Mouse (Mus musculus): Measurements from ENCODE around the gene Lama1. TPM values are rescaled to one million over a fixed set of nuclear protein-coding genes. Genes with fewer than 3 reads are reported as not detected.

The Lama1 gene
- polyA plus RNA-seq, 1 experiment from 2014 or later = 2.2 TPM

DNA sequence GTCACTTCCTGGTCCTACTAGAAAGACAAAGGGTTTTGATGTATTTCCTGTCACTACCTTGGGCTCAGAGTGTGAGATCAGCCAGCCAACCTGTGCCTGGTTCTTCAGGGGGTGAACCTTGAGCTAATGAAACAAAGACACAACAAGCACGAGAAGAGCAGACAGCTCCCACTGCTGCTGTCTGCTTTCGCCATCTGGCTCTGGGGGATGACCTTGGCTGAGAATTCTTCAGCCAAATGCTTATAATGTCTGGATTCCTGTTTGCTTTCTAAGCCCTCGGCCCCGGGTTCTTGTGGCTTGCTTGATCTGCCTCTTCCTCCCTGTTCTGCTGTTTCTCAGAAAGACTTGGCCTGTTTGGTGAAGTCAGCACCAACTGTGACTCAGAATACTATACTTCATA lies 6.4 kb upstream of the Lama1 start:
- no peak overlapping the region for H3K27ac ChIP-seq (ENCODE audit: low read length)
- no peaks in the 10 kb centered on the region for H3K27me3 ChIP-seq (ENCODE audit: control insufficient read depth, insufficient read depth, low read depth, low read length)
- no peak overlapping the region for H3K4me3 ChIP-seq (ENCODE audit: low read length)
- ATAC-seq (ENCODE audit: low read depth) = no peak
- 44% methylated on average over 4 of the region's 4 CpGs for WGBS
- H3K36me3 ChIP-seq (ENCODE audit: control insufficient read depth, insufficient read depth, low read length) = no peaks in the 10 kb centered on the region
- no peak overlapping the region for H3K9ac ChIP-seq (ENCODE audit: low read length)
- no peaks in the 10 kb centered on the region for H3K9me3 ChIP-seq (ENCODE audit: control insufficient read depth, low read length)
- H3K4me1 ChIP-seq (replicated peaks; ENCODE audit: control insufficient read depth, insufficient read depth, low read length) = peaks cover 2% of the 10 kb centered on the region; the same call in 1 of the 2 replicates
- H3K4me2 ChIP-seq (ENCODE audit: low read depth, low read length) = no peak overlapping the region

- ATAC-seq (ENCODE audit: low read depth) = peak; percentile 55; the same call in 1 of the 2 replicates
- 31% methylated on average over 2 of the region's 2 CpGs for WGBS
- H3K27ac ChIP-seq (ENCODE audit: low read length) = 0 out of 2 replicates have a peak overlapping the region, but pooled peaks have one; percentile 51
These were observed 4.4 kb upstream of the Lama1 start for GRCm38 (mm10) chr17:67692651-67693050.

DNA sequence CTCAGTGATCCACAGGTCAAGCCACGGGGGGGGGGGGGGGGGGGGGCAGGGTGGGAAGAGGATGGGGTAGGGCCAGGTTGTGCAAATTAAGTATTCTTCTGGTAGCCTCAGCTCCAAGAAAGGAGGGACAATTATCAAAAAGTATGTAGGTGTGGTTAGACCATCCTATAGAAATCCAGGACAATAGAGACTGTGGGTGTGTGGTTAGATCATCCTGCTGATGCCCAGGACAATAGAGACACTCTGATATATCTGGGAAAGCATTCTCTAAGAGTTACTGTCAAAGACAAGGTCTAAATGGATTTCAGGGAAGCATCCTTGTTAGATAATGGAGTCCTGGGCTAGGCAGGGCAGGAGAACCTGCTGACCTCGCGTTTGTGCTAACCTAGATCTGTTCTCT lies 3.2 kb upstream of the Lama1 start:
- Histone ChIP-seq H3K9me3 (ENCODE audit: control insufficient read depth, low read length) (no peaks in the 10 kb centered on the region), H3K27ac (ENCODE audit: low read length) (no peak overlapping the region), H3K4me3 (ENCODE audit: low read length) (no peak overlapping the region), H3K4me1 (replicated peaks; ENCODE audit: control insufficient read depth, insufficient read depth, low read length) (peaks cover 14% of the 10 kb centered on the region), H3K4me2 (ENCODE audit: low read depth, low read length) (no peak overlapping the region), H3K27me3 (ENCODE audit: control insufficient read depth, insufficient read depth, low read depth, low read length) (no peaks in the 10 kb centered on the region), H3K36me3 (ENCODE audit: control insufficient read depth, insufficient read depth, low read length) (no peaks in the 10 kb centered on the region), H3K9ac (ENCODE audit: low read length) (no peak overlapping the region)
- no peak for ATAC-seq (ENCODE audit: low read depth)
- WGBS = 67% methylated on average over 2 of the region's 3 CpGs

More at GRCm38 (mm10) chr17:67692651-67693050, 4.4 kb upstream of the Lama1 start:
- Histone ChIP-seq H3K4me1 (replicated peaks; ENCODE audit: control insufficient read depth, insufficient read depth, low read length) (peaks cover 8% of the 10 kb centered on the region), H3K9ac (ENCODE audit: low read length) (no peak overlapping the region), H3K36me3 (ENCODE audit: control insufficient read depth, insufficient read depth, low read length) (no peaks in the 10 kb centered on the region), H3K4me2 (ENCODE audit: low read depth, low read length) (no peak overlapping the region), H3K9me3 (ENCODE audit: control insufficient read depth, low read length) (no peaks in the 10 kb centered on the region), H3K27me3 (ENCODE audit: control insufficient read depth, insufficient read depth, low read depth, low read length) (no peaks in the 10 kb centered on the region), H3K4me3 (ENCODE audit: low read length) (no peak overlapping the region)

DNA sequence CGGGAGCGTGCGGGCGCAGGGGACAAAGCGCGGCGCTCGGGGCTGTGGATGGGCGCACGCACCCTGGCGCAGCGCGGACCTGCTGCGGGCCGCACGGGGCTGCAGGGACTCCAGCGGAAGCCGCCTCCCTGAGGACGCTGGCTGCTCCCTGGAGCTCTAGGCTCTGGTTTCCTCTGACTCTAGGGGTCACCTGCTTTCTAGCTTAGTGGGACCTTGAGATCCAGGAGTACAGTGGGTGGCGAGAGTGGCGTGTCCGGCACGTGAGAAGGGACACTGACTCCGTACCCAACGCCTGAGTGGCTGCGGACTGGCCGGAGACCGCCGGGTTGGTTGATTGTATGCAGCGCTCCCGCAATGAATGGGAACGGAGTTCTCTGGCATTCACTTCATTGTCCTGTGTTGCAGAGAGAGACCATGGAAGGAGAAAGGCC lies 417 bp downstream of the Lama1 start:
- Histone ChIP-seq H3K4me2 (ENCODE audit: low read depth, low read length) (peak overlapping the region; percentile 100), H3K36me3 (ENCODE audit: control insufficient read depth, insufficient read depth, low read length) (no peaks in the 10 kb centered on the region), H3K4me1 (replicated peaks; ENCODE audit: control insufficient read depth, insufficient read depth, low read length) (peaks cover 14% of the 10 kb centered on the region), H3K4me3 (ENCODE audit: low read length) (peak overlapping the region; percentile 71), H3K9ac (ENCODE audit: low read length) (peak overlapping the region; percentile 70), H3K9me3 (ENCODE audit: control insufficient read depth, low read length) (no peaks in the 10 kb centered on the region), H3K27ac (ENCODE audit: low read length) (no peak overlapping the region), H3K27me3 (ENCODE audit: control insufficient read depth, insufficient read depth, low read depth, low read length) (no peaks in the 10 kb centered on the region)
- WGBS = under 1% methylated on average over 24 of the region's 32 CpGs
- ATAC-seq (ENCODE audit: low read depth) = peak; percentile 68

DNA sequence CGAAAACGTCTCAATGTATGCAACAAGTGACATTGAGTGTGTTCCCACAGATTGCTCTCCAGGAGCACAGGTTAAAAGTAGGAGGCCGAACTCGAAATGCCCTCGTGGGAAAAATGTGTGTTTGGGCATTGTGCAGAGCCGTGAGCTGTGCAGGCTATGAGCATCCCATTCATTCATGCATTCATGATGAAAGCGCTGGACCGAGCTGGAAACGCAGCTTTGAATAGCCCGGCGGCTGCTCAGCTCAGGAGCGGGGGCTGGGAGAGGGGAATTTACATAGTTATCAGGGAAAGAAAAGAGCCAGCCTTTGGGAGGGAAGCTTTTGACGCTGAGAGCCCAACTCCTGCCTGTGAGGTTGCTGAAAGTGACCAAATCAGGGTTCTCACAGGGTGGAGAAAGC lies 1.2 kb downstream of the Lama1 start:
- Histone ChIP-seq H3K9me3 (ENCODE audit: control insufficient read depth, low read length) (no peaks in the 10 kb centered on the region), H3K36me3 (ENCODE audit: control insufficient read depth, insufficient read depth, low read length) (no peaks in the 10 kb centered on the region), H3K9ac (ENCODE audit: low read length) (no peak overlapping the region), H3K4me1 (replicated peaks; ENCODE audit: control insufficient read depth, insufficient read depth, low read length) (peaks cover 12% of the 10 kb centered on the region), H3K4me3 (ENCODE audit: low read length) (peak overlapping the region; percentile 71), H3K27me3 (ENCODE audit: control insufficient read depth, insufficient read depth, low read depth, low read length) (no peaks in the 10 kb centered on the region), H3K27ac (ENCODE audit: low read length) (no peak overlapping the region), H3K4me2 (ENCODE audit: low read depth, low read length) (peak overlapping the region; percentile 100)
- 6% methylated on average over 13 of the region's 13 CpGs for WGBS
- ATAC-seq (ENCODE audit: low read depth) = no peak

DNA sequence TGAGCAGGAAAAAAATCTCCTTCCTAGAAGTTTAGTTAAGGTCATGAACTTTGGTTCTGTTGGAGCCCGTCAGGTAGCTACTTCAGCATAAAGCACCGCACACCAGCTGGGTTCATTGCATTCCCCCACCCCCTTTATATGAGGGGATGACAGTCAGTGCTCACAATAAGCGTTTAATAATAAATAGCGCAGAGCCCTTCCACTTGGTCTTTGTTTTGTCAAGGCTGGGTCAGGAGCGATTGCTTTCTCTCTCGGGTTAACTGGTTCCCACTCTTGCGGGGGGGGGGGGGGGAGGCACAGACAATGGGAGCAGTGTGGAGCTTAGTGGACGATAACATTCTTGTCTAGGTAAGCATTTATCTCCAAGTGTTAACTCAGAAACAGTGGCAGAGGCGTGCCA lies 4.7 kb downstream of the Lama1 start:
- Histone ChIP-seq H3K9me3 (ENCODE audit: control insufficient read depth, low read length) (no peaks in the 10 kb centered on the region), H3K4me3 (ENCODE audit: low read length) (no peak overlapping the region), H3K36me3 (ENCODE audit: control insufficient read depth, insufficient read depth, low read length) (no peaks in the 10 kb centered on the region), H3K4me1 (replicated peaks; ENCODE audit: control insufficient read depth, insufficient read depth, low read length) (peaks cover 10% of the 10 kb centered on the region), H3K27me3 (ENCODE audit: control insufficient read depth, insufficient read depth, low read depth, low read length) (no peaks in the 10 kb centered on the region; the same call in 1 of the 2 replicates), H3K4me2 (ENCODE audit: low read depth, low read length) (no peak overlapping the region), H3K27ac (ENCODE audit: low read length) (no peak overlapping the region), H3K9ac (ENCODE audit: low read length) (no peak overlapping the region)
- WGBS = 29% methylated on average over 9 of the region's 9 CpGs
- no peak for ATAC-seq (ENCODE audit: low read depth)

GRCm38 (mm10) chr17:67702941-67703340 lies 5.9 kb downstream of the Lama1 start:
- 59% methylated on average over 3 of the region's 3 CpGs for WGBS
- H3K4me3 ChIP-seq (ENCODE audit: low read length) = no peak overlapping the region
- ATAC-seq (ENCODE audit: low read depth) = no peak
- H3K4me2 ChIP-seq (ENCODE audit: low read depth, low read length) = no peak overlapping the region
- H3K4me1 ChIP-seq (replicated peaks; ENCODE audit: control insufficient read depth, insufficient read depth, low read length) = peaks cover 8% of the 10 kb centered on the region
- H3K27me3 ChIP-seq (ENCODE audit: control insufficient read depth, insufficient read depth, low read depth, low read length) = no peaks in the 10 kb centered on the region; the same call in 1 of the 2 replicates
- H3K9me3 ChIP-seq (ENCODE audit: control insufficient read depth, low read length) = no peaks in the 10 kb centered on the region
- no peak overlapping the region for H3K27ac ChIP-seq (ENCODE audit: low read length)
- H3K9ac ChIP-seq (ENCODE audit: low read length) = no peak overlapping the region
- no peaks in the 10 kb centered on the region for H3K36me3 ChIP-seq (ENCODE audit: control insufficient read depth, insufficient read depth, low read length)

- no peak overlapping the region for H3K4me2 ChIP-seq (ENCODE audit: low read depth, low read length)
- H3K9ac ChIP-seq (ENCODE audit: low read length) = no peak overlapping the region
- no peaks in the 10 kb centered on the region; the same call in 1 of the 2 replicates for H3K27me3 ChIP-seq (ENCODE audit: control insufficient read depth, insufficient read depth, low read depth, low read length)
- no peak overlapping the region for H3K27ac ChIP-seq (ENCODE audit: low read length)
- H3K36me3 ChIP-seq (ENCODE audit: control insufficient read depth, insufficient read depth, low read length) = no peaks in the 10 kb centered on the region
- ATAC-seq (ENCODE audit: low read depth) = no peak
- H3K4me3 ChIP-seq (ENCODE audit: low read length) = no peak overlapping the region
- peaks cover 7% of the 10 kb centered on the region; the same call in 1 of the 2 replicates for H3K4me1 ChIP-seq (replicated peaks; ENCODE audit: control insufficient read depth, insufficient read depth, low read length)
- no peaks in the 10 kb centered on the region for H3K9me3 ChIP-seq (ENCODE audit: control insufficient read depth, low read length)
- WGBS = 80% methylated on average over 10 of the region's 10 CpGs
These were observed 8.1 kb downstream of the Lama1 start for GRCm38 (mm10) chr17:67705035-67705769.

DNA sequence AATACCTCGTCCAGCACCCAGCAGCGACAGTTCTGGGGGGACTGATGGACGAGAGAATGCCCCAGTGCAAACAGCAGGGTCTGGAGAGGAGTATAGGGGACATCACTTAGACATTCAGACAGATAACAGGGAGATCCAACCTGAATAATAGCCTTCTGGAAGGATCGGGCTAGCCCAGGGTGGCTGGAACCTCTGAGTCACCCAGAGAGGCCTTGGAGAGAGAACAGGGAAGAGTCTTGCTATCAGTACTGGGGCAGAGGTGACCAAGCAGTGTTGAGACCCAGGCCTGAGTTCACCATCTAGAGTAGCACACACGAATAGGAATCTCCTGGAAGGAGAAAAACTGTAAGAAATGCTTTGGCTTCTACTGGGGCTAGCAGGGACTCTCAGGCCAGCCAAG lies 9.3 kb downstream of the Lama1 start:
- Histone ChIP-seq H3K9me3 (ENCODE audit: control insufficient read depth, low read length) (no peaks in the 10 kb centered on the region), H3K36me3 (ENCODE audit: control insufficient read depth, insufficient read depth, low read length) (no peaks in the 10 kb centered on the region), H3K27me3 (ENCODE audit: control insufficient read depth, insufficient read depth, low read depth, low read length) (no peaks in the 10 kb centered on the region; the same call in 1 of the 2 replicates), H3K4me1 (replicated peaks; ENCODE audit: control insufficient read depth, insufficient read depth, low read length) (peaks cover 8% of the 10 kb centered on the region; the same call in 1 of the 2 replicates), H3K9ac (ENCODE audit: low read length) (no peak overlapping the region), H3K4me2 (ENCODE audit: low read depth, low read length) (no peak overlapping the region), H3K27ac (ENCODE audit: low read length) (no peak overlapping the region), H3K4me3 (ENCODE audit: low read length) (no peak overlapping the region)
- WGBS = 75% methylated on average over 5 of the region's 5 CpGs
- ATAC-seq (ENCODE audit: low read depth) = no peak

Measured in lung, embryonic 16.5 days (tissue).